Mouse (Mus musculus): ENCODE data around the gene Pxdn.

Pxdn gene

DNA sequence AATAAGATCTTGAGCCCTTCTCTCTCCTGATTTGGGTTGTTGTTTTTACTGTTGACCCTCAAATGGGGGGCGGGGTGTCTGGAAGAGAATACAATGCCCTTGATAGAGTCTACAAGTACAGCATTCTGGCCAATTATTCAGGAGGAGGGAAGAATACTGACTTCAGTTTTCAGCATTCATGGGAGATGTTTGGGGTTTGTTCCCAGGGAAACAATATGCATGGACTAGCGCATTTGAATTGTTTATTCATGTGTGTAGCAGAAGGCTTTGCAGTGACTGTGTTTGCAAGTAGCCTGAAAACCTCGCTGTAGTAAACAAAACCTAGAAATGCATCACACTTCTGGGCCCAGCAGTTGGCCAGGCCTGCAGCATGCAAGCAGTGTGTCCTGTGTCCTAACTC, 17.1 kb downstream of the Pxdn start:
- DNase-seq, result no peak

- DNase-seq, result no peak
Observed at GRCm38 (mm10) chr12:29956969-29957368, 19.6 kb downstream of the Pxdn start.

DNA sequence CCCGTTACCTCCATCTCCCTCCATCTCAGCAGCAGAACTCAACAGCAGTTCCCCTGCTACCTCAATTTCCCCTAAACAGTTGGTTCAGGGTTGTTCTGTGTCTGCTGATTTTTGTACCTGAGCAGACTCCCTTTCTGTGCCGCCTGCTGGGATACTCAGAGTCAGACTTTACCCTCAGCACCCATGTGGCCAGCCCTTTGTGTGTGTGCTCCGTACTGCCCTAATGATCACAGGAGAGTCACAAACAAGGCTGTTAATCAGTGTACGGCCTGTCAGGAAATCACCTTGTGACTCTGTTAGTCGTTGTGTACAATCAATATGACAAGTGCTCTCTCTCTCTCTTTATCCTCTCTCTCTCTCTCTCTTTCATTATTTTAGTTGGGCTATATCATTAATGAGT, 21.2 kb downstream of the Pxdn start:
- no peak for DNase-seq

DNA sequence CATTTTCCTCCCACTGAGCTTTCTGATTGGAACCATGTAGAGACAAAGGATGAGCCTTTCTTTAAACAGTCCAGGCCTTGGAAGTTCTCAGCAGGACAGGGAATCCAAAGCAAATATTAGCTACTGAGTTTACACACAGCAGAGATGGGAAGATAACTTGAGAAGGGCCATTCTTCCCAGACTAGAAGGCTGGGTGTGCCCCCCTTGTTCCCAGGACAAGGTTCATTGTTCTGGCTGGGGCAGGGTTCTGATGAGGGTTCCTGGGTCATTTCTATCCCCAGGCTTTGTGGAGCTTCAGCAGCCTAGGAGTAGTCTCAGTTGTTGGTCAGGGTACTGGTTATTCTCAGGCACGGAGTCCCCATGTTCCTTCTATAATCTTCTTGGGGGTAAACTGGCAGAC, 23.6 kb downstream of the Pxdn start:
- no peak for DNase-seq

DNA sequence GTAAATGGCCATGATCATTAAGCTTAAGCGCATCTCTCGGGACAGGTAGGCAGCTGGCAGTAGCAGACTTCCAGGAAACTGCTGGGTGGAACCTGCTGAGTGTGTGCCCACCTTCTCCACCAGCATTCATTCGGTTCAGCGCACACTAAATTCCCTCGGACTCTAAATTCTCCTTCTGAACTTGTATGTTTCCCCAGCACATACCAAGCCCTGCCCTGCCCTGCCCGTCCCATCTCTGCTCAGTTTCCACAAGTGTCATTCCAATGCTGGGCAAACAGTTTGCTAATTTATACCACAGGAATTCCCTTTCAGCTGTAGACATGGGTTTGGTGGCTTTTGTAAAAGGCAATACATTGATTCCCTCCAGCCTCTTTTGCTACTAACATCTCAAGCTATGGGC, 27.6 kb downstream of the Pxdn start:
- DNase-seq, result no peak

- no peak for DNase-seq
Observed at GRCm38 (mm10) chr12:29971795-29972464, 34.5 kb downstream of the Pxdn start.

DNA sequence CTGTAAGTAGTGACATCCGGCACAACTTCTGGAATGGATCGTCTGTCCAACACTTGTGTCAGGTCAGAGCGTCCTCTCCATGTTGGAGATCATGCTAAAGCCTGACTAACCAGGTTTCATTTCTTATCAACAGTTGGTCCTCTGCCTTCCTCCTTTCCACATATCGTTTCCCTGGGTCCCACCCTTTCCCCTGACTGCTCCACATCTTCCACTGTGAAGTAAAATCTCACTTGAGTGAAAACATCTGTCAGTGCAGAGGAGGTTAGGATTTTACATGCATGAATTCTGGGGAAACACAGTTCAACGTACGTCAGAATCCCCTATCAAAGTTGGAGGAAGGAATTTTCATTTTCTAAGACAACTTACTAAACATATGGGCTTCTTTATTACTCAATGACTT, 35.1 kb downstream of the Pxdn start:
- no peak for DNase-seq

DNA sequence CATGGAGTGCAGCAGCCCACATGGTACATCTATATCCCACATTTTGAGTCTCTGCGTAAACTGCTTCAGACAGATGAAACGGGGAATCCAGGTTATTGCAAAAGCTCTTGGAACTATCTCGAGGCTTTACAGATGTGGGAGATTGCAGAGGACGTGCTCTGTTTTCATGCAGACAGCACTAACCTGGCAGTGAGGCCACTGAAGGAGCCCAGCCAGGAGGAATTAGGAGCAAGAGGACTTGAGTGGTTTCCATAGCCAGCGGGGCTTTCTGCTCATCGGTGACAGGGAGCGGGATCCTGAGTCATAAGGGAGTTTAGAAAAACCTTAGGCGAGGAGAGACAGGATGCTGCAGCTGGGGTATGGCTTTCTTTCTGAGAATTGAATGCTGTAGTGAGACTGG, 42.7 kb downstream of the Pxdn start:
- no peak for DNase-seq

DNA sequence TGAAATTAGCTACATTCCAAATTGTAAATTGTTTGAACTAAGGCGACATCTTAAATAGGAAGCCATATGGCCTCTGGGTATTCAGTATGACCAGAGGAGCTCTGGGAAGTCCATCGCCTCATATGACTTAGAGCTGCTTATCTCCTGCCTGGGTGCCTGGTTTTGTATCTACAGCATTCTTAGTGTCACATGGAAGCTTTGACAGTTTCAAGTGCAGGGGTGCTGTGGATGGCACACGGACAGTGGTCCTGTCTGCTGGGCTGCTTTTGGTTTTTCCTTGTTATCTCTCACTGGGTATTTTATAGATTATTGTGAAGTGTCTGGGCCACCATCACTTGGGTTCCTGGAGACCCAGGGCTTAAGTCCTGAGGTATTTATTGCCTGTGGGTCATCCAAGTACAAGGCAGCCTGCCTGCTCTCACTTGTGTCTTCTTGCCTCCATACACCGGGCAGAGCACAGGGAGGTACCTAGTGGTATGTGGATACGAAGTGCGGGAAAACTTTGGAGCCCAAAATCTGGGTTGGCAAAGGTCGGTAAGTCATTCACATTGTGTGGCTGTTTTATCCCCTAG, 44.4 kb downstream of the Pxdn start:
- no peak for DNase-seq

DNA sequence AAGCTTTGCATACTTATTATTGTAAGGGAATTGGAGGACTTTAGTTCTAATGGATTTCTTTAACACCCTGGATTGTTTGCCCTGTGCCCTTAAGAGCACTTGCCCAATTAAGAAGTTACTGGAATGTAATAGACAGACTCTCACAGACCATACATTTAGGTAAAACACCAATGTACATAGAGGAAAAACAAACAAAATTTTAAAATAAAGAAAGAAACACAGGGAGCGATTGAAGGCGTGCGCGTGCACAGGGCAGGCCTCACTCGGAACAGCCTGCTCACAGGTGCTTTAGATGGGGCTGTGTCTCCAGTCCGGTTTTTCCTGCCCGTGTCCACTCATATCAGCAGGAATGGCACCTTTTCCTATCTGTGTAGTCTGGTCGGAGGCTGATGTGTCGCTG, 45.8 kb downstream of the Pxdn start:
- DNase-seq, result no peak

- no peak for DNase-seq
Observed at GRCm38 (mm10) chr12:29985126-29985525, 47.7 kb downstream of the Pxdn start.

GRCm38 (mm10) chr12:29986241-29986640, 48.8 kb downstream of the Pxdn start:
- no peak for DNase-seq

GRCm38 (mm10) chr12:29998895-29999294, 61.5 kb downstream of the Pxdn start:
- DNase-seq, result no peak

GRCm38 (mm10) chr12:30001951-30002350, 64.5 kb downstream of the Pxdn start:
- no peak for DNase-seq

GRCm38 (mm10) chr12:30003680-30004364, 66.4 kb downstream of the Pxdn start:
- no peak for DNase-seq

DNA sequence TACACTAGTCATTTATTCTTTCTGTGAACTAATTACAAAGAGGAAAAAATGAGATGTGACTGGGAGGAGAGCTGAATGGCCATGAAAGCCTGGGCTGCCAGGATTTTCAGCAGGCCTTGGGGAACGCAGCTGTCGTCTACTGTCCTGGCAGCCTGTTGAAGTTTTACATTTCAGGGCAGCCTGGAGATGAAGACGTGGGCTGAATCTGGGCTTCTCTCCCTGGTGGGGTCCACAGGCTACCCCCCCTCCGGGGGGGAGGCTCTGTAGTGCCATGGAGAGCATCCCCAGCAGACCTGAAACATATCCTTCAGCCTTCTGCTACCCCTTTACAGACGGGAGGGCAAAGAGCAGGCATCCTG, 66.9 kb downstream of the Pxdn start:
- no peak for DNase-seq

DNA sequence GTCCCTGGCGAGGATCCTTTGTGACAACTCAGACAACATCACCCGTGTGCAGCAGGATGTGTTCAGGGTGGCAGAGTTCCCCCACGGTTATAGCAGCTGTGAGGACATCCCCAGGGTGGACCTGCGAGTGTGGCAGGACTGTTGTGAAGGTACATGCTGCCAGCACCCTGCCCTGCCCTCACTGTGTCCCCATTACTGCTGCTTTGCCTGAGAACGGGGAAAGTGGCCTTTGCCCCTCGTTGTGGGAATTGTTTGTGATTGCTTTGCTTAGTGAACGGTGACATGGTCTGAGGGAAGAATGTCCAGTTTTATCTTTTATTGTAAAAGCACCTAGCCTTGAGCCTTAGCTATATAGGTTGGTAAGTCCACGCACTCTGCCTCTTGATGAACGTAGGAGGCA, 69.2 kb downstream of the Pxdn start:
- DNase-seq, result no peak

DNA sequence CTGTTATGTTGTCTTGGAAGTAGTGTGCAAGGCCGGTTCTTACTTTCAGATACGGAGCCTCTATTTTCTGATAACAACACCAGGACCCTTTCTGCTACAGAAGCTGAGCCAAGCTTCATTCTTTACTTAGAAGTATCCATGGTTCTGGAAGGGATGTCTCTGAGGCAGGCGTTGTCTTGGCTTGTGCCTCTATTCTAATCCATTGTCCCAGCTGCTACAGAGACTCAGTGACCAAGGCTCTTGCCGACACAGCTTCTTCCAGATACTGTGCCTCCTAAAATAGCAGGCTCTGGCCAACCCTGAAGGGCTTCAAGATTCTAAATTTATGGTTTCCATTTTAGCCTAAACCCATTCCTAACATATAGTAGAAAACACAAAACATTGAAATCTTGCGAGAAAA, 71.3 kb downstream of the Pxdn start:
- no peak for DNase-seq

GRCm38 (mm10) chr12:30015501-30015900, 78.1 kb downstream of the Pxdn start:
- no peak for DNase-seq

GRCm38 (mm10) chr12:30017131-30017530, 79.7 kb downstream of the Pxdn start:
- no peak for DNase-seq

DNA sequence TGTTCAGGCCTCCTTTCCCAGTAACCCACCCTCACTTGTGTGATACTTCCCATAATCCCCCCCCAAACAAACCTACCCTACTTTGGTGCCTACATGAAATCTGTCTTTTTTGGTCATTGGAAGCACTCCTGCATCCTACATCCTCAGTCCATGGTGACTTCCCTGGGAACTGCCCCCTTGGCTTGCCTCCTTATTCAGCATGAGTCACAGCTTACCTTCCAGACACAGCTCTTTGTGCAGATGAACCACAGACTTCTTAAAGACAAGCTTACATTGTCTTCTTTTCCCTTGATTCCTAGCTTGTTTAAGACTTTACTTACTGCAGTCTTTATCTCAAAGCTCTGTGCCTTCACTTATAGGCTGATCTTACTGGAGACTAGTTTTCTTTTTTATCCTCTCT, 83.0 kb downstream of the Pxdn start:
- no peak for DNase-seq

DNA sequence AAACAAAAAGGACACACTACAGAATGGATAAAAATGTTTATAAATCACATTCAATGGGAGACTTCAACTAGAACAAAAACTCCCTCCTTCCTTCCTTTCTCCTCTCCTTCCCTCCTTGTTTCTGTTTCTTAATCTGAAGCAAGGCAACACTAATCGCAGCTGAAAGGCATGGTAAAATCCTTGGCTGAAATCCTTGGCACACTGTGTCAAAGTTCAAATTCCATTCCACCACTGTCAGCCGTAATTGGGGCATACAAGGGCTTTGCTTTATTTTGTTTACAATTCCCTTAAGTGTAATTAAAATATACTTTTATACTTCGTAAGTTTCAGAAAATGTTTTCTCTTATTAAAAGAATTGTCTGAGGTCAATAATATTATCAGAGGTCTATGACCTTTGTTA, 86.1 kb downstream of the Pxdn start:
- no peak for DNase-seq

DNA sequence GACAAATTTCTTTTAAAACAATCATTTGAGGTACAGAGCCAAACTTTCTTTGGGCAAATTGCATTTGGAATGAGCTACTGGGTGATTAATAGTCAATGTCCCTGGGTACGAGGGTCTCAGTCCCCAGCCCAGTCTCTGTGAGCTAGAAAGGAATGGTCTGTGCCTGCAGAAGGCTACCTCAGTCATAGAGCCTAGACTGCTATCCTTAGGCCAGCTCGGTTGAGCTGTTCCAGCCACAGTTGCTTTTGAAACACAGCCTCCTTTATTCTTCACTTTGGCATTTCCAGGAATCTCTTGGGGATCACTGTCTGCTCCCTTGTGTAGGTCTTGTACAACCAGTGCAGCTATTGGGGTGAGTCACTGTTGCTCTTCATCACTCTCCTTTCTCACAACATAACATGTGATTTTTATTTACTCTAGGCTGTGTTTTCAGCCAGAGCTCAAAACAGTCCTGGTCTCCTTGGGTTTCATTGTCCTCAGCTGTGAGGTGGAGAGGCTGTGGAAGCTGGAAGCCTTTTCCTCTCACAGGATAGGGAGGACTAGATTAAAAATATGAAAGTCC, 86.9 kb downstream of the Pxdn start:
- DNase-seq, result no peak

DNA sequence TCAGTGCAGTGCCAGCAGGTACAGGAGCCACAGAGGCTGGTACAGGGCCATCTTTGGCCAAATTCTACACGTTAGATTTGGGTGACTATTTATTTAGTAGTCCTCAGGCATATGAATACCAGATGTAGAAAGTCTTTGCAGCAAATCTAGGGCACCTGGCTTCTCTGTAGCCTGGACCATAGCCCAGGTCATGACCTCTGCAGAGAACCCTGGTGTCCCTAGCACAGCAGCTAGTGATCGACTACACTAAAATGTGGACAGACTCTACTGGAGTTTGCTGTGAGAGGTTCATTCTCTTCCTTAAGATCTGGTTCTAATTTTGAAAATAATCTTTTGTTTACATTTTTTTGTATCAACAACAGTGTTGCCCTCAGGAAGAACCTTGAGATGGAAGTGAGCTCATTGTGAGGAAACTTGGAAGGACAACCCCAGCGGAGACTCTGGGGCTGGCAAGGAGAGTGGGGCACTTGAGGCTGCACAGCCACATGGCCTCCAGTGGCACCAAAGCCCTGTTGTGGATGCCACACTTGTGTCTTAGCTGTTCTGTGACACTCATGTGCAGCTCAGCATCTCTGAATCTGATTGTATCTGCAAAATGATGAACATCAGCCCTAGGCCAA, 90.4 kb downstream of the Pxdn start:
- no peak for DNase-seq

Measured in cerebellum, adult 8-10 months (tissue).